Mouse (Mus musculus) forelimb bud, embryonic 11.5 days (tissue): ENCODE results near the gene Tgfbr3.
"Not testable (repeated sequence)": the region's sequence is repeated elsewhere in the genome, so short reads cannot be mapped to it uniquely, and the experiment has no call there.

Experiments
- DNase-seq: peaks from one replicate; pipeline ENCODE4 v3.0.0-alpha.2; 2012; ENCODE audit warnings: low read depth, low spot score

Tgfbr3 gene

GRCm38 (mm10) chr5:107279263-107279662 is 10.2 kb downstream of the Tgfbr3 start:
- no peak for DNase-seq

- DNase-seq = no peak
These were observed 13.2 kb downstream of the Tgfbr3 start for GRCm38 (mm10) chr5:107276186-107276585.

- DNase-seq = no peak
These were observed 17.0 kb downstream of the Tgfbr3 start for GRCm38 (mm10) chr5:107272252-107273028.

DNA sequence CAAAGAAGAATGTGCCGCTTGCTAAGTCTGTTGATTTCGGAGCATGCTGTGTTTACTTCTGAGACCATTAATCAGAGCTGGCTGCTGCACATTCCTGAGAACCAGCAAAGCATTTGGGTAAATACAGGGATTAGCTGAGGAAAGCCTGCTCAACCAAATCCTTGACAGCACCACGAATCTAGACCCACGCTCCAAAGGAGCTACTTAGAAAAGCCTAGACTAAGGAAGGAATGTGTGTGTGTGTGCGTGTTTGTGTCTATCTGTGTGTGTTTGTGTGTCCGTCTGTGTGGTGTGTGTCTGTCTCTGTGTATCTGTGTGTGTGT is 20.5 kb downstream of the Tgfbr3 start:
- no peak for DNase-seq

GRCm38 (mm10) chr5:107268121-107269005 is 21.1 kb downstream of the Tgfbr3 start:
- no peak for DNase-seq

DNA sequence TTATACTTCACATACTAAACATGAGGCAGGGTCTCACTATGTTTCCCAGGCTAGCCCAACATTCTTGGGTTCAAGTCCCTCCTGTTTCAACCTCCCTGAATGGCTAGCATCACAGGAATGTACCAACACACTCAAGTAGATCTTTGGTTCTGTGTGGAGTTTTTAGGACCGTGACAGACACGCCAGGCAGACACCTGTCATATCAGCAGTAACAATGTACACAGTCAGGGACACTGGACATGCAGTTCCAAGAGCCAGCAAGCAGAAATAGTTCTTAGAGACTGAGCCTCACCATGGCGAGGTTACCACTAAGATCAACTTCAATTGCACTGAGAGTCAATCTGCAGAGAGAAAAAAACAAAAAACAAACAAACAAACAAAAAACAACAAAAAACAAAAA is 22.9 kb downstream of the Tgfbr3 start:
- no peak for DNase-seq

DNA sequence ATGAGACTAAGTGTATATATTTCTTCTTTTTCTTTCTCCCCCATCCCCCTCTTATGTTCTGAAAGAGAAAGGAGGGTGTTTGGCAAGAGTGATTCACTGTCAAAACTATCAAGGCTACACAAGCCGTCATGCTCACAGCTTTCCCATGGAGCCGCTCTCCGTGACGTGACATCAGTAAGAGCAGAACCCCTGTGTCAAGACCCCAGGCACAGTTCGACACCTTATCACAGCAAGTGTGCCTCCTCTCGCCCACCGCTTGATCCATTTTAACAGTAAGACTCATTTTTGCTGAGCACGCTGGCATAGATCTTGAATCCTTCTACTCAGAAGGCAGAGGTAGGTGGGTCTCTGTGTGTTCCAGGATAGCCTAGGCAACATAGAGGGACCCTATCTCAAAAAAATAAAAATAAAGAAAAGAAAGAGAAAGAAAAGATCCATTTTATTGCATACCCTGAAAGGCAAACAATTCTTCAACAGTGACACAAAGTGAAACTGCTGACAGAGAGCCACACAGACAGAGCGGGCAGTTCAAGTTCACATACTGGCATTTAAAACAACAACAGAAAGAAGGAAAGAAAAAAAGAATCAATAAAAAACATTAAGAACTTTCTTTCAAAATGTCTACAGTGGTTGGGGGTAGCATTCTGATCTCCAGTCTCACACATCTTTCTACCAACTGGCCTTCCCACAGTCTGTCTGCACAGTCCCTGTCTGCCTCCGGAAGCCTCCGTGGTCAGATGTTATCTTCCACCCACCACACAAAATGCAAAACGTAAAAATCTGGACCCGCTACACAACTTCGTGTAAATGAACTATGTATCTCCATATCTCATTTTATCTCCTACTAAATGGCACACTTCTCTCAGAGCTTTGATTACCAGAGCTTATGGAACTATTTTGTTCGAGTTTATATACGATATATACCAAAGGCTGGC is 24.7 kb downstream of the Tgfbr3 start:
- DNase-seq = no peak

GRCm38 (mm10) chr5:107263836-107264235 is 25.6 kb downstream of the Tgfbr3 start:
- DNase-seq = no peak

DNA sequence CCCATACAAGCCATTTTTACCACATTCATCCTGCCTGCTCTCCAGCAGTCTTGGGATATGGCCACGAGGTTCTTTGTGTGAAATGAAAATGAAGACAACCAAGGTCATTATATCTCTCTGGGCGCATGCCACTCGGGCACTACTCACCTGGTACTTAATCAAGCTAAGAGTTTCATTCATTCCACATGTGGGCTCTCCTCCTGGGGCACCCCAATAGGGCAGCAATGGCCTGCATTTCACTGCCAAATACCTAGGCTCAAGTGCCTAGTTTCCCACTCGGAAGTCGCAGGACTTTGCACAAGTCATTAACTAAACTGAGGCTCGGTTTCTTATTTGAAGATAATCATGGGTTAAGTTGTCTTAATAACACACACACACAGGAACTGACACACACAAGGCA is 27.5 kb downstream of the Tgfbr3 start:
- DNase-seq = no peak

GRCm38 (mm10) chr5:107260708-107261495 is 28.5 kb downstream of the Tgfbr3 start:
- no peak for DNase-seq

DNA sequence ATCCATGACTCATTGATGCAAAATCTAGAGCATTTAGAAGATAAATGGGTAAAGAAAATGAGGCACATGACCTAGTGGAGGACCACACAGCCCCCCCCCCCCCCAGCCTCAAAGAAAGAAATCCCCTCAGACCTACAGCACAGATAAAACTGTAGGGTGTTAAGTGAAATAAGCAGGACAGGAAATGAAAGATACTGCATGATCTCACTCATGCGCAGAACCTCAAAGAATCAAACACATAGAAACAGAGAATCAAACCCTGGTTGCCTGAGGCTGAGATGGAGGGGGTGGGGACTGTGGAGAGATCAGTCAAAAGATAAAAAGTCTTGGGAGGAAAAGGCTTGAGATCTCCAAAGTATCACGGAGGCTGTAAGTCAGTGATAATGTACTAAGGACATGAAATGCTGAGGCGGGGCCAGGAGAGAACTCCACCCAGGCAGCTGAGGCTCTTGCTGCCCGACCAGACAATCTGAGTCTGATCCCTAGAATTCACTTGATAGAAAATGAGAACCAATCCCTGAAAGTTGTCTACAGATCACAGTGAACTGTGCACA is 29.9 kb downstream of the Tgfbr3 start:
- DNase-seq = no peak

GRCm38 (mm10) chr5:107253395-107253794 is 36.0 kb downstream of the Tgfbr3 start:
- DNase-seq = no peak

- DNase-seq = no peak
These were observed 37.0 kb downstream of the Tgfbr3 start for GRCm38 (mm10) chr5:107252435-107252834.

- DNase-seq = no peak
These were observed 37.6 kb downstream of the Tgfbr3 start for GRCm38 (mm10) chr5:107251751-107252305.

GRCm38 (mm10) chr5:107250548-107251272 is 38.7 kb downstream of the Tgfbr3 start:
- no peak for DNase-seq

DNA sequence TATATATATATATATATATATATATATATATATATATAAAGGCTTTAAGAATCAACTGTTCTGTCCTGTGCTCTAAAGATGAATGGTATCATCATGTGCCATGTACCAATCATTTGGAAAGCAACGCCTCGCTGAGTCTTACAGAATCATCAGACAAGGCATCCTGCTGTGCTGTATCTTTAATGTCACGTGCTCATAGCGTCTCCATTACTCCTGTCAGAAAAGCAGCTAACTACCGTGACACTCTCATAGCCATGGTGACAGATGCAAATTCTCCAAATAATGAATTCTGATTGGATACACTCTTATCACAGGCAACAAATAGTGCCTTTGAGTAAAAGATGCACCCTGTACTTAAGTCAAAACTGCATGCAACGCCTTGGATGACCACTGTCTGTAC is 40.7 kb downstream of the Tgfbr3 start:
- no peak for DNase-seq

GRCm38 (mm10) chr5:107248302-107248701 is 41.1 kb downstream of the Tgfbr3 start:
- DNase-seq = not testable (repeated sequence)

DNA sequence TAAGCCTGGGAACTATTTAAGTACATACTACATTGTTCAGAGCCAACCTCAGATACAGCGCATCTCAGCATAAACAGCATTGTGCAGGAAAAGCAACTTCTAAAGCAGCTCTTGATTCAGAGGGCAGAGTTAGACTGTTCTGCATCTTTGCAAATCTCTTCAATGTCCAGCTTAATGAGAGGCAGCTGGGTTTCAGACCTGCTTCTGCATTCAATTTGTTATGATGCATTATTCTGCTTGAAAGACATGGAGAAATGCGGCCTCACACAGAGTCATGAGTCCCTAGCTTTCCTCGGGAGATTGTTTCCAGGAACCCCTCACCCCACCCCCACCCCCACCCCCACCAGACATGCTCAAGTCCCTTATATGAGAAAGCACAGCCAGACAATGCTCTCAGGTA is 41.6 kb downstream of the Tgfbr3 start:
- DNase-seq = no peak

DNA sequence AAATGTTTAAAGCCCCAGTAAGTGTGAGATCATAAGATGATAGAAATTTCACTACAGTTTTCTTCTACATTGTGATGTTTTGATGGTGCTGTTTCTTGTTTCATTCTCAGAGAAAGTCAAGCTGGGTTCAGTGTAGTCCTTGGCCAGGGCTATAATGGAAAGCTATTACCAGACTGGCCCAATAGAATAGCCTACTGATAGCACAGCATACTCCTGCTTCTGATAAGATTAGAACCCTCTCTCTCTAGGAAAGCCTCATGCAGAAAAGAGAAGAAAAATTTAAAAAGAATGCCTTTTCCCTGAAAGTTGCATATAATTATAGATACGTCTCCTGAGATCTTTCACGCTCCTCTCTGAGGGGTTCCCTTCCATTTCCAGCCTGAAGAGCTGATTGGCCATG is 46.0 kb downstream of the Tgfbr3 start:
- DNase-seq = no peak

- no peak for DNase-seq
These were observed 46.4 kb downstream of the Tgfbr3 start for GRCm38 (mm10) chr5:107242993-107243392.
